Mouse (Mus musculus) lung, postnatal 0 days (tissue): ENCODE measurements around the gene Teddm2. TPM values are rescaled to one million over a fixed set of nuclear protein-coding genes. Genes with fewer than 3 reads are reported as not detected.
A peak's percentile ranks its signal among the peaks of the same experiment; 100 is the strongest.

Source experiments
- ATAC-seq: fragments of 200-750 bp; cut with Nextera tagmentation; 2 replicates; pipeline ENCODE4 v1.8.0; 2017; ENCODE audit warnings: moderate library complexity
- DNase-seq: peaks from one replicate; pipeline ENCODE4 v3.0.0-alpha.2; 2016; ENCODE audit warnings: low spot score
- H3K27ac ChIP-seq: fragments of 300-500 bp; sonication (generic); 2 replicates; pipeline ENCODE4 v1.5.1; 2014; ENCODE audit warnings: antibody characterized with exemption, mild to moderate bottlenecking, low read length, mixed read lengths
- H3K27me3 ChIP-seq: fragments of 300-500 bp; sonication (generic); replicated peaks from 2 replicates; pipeline ENCODE4 v1.6.1; 2014; ENCODE audit warnings: low read length, mixed read lengths; ENCODE audit not compliant: insufficient read depth
- H3K36me3 ChIP-seq: fragments of 300-500 bp; sonication (generic); 2 replicates; pipeline ENCODE4 v1.6.1; 2014; ENCODE audit warnings: low read length, mixed read lengths; ENCODE audit not compliant: insufficient read depth
- H3K4me1 ChIP-seq: fragments of 300-500 bp; sonication (generic); 2 replicates; pipeline ENCODE4 v1.6.1; 2014; ENCODE audit warnings: antibody characterized with exemption, low read depth, low read length, mixed read lengths; ENCODE audit not compliant: insufficient read depth
- H3K4me2 ChIP-seq: fragments of 300-500 bp; sonication (generic); replicated peaks from 2 replicates; pipeline ENCODE4 v1.6.1; 2014; ENCODE audit warnings: low read depth, mild to moderate bottlenecking, low read length, moderate library complexity, mixed read lengths
- H3K4me3 ChIP-seq: fragments of 300-500 bp; sonication (generic); 2 replicates; pipeline ENCODE4 v1.5.1; 2014; ENCODE audit warnings: low read depth, low read length
- H3K9ac ChIP-seq: fragments of 300-500 bp; sonication (generic); replicated peaks from 2 replicates; pipeline ENCODE4 v1.6.1; 2014; ENCODE audit warnings: low read depth, mild to moderate bottlenecking
- H3K9me3 ChIP-seq: fragments of 300-500 bp; sonication (generic); 2 replicates; pipeline ENCODE4 v1.6.1; 2016; ENCODE audit warnings: low read length, mixed read lengths
- CTCF ChIP-seq: IDR thresholded peaks from 2 replicates; pipeline ENCODE4 v1.5.1; 2016; ENCODE audit warnings: antibody characterized with exemption, mild to moderate bottlenecking
- EP300 ChIP-seq: IDR thresholded peaks from 2 replicates; pipeline ENCODE4 v1.6.1; 2016; ENCODE audit warnings: antibody characterized with exemption, mild to moderate bottlenecking, control low read depth
- WGBS: fragments of 180-500 bp; shearing (Covaris S2); extraction: QIAGEN DNeasy Blood & Tissue Kit; methylation state at CpG from one replicate; pipeline ENCODE4 v1.1.7; 2014; 5-methylcytosine and 5-hydroxymethylcytosine counted together
- microRNA-seq: library from miRNA; unstranded; fragments of <30 nt; microRNA quantifications from one replicate; pipeline ENCODE4, GENCODE M21; 2016
- polyA plus RNA-seq: library from polyadenylated mRNA; unstranded; fragments of >200 nt; fragmentation: Nextera tagmentation; extraction: Ambion mirVana; gene quantifications from 2 replicates; pipeline ENCODE4 v1.2.1, GENCODE M21; 2015

Teddm2 gene
- polyA plus RNA-seq, 1 experiment from 2014 or later: 0.98 TPM

DNA sequence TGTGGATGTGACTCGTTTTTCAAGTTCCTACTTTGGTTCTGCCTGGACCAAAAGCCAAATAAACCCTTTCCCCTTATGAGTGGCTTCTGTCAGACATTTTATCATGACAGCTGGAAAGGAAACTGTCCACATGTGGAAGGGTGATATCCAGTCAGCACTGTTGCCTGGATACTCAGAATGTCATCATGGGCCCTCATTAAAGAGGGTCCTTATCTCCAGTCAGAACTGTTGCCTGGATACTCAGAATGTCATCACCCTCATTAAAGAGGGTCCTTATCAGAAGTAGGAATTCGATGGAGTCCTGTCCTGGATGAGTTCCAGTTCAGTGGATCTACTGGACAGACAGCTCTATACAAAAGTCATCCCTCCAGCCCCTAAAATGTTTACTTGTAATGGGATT is 85.8 kb downstream of the Teddm2 start:
- Histone ChIP-seq H3K4me2 (no peak overlapping the region), H3K4me3 (no peak overlapping the region), H3K27me3 (no peaks in the 10 kb centered on the region), H3K9me3 (no peaks in the 10 kb centered on the region), H3K9ac (no peak overlapping the region), H3K27ac (no peak overlapping the region), H3K36me3 (no peaks in the 10 kb centered on the region), H3K4me1 (no peaks in the 10 kb centered on the region)
- no peak for DNase-seq
- no peak for ATAC-seq
- TF ChIP-seq EP300: no peak
- no peak for TF ChIP-seq CTCF
- WGBS: 7% methylated on average over 2 of the region's 2 CpGs

DNA sequence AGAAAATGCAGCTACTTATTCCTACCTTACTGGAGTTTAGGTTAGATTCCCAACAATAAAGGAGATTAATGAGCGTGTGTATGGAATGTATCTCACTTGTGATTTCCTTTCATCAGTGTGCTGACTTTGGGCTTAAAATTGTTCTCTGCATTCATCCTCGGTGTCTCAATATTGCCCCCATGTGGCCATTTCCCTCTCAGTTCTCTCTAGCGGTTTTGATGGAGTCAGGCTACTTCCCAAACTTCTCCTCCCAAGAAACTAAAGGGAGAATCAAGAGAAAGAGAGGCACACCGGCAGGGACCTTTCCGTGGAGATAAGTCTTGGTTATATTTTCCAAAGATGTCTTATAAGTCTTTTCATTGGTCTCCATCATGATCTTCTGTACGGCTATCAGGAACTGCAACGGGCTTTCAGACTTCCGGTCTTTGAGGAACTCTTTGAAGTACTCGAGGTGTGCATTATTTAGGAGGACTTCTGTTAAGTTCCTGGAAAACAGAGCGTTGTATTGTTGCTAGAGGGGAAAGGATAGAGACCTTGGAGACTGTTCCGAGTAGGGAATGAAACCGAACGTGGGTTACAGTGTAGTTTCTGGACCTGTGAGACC is 92.5 kb downstream of the Teddm2 start:
- no peak overlapping the region for H3K4me3 ChIP-seq
- DNase-seq: peak; percentile 81
- 42% methylated on average over 13 of the region's 13 CpGs for WGBS
- TF ChIP-seq CTCF: peak; percentile 84
- TF ChIP-seq EP300: no peak
- H3K4me2 ChIP-seq: no peak overlapping the region
- H3K4me1 ChIP-seq: no peaks in the 10 kb centered on the region; the same call in 1 of the 2 replicates
- H3K27ac ChIP-seq: no peak overlapping the region
- ATAC-seq: no peak; the same call in 1 of the 2 replicates
- H3K9me3 ChIP-seq: no peaks in the 10 kb centered on the region
- no peak overlapping the region for H3K9ac ChIP-seq
- H3K36me3 ChIP-seq: no peaks in the 10 kb centered on the region
- H3K27me3 ChIP-seq: no peaks in the 10 kb centered on the region

- Histone ChIP-seq H3K36me3 (no peaks in the 10 kb centered on the region), H3K9me3 (no peaks in the 10 kb centered on the region), H3K4me2 (no peak overlapping the region), H3K27ac (peak overlapping the region; percentile 1; the same call in 1 of the 2 replicates), H3K27me3 (no peaks in the 10 kb centered on the region), H3K4me1 (peaks cover 5% of the 10 kb centered on the region; the same call in 1 of the 2 replicates), H3K9ac (no peak overlapping the region), H3K4me3 (no peak overlapping the region)
- ATAC-seq: no peak
- 79% methylated on average over 8 of the region's 8 CpGs for WGBS
- DNase-seq: no peak
- TF ChIP-seq CTCF (no peak), EP300 (no peak)
These were observed 96.5 kb downstream of the Teddm2 start for GRCm38 (mm10) chr1:153803530-153803929.

DNA sequence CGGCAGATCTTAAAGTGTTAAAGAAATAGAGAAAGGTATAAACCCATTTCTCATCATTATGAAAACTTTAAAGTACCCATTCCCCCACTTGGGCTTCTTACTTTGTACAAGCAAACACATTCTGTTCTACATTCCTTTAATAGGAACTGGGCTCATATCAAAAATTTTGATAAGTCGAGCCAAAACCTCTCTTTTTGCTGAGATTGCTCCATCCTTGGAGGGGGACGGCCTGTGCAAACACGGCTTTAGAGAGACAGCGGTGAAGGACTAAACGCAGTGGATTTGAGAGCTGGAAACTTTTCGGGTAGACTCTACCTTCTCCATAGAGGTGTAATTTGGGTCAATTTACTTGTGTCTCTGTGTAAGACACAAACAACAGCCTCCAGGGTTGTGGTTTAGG is 97.3 kb downstream of the Teddm2 start:
- DNase-seq: peak; percentile 75
- Histone ChIP-seq H3K4me1 (peaks cover 5% of the 10 kb centered on the region; the same call in 1 of the 2 replicates), H3K4me3 (no peak overlapping the region), H3K4me2 (no peak overlapping the region; the same call in 1 of the 2 replicates), H3K36me3 (no peaks in the 10 kb centered on the region), H3K27ac (peak overlapping the region; percentile 60), H3K9me3 (no peaks in the 10 kb centered on the region), H3K9ac (no peak overlapping the region), H3K27me3 (no peaks in the 10 kb centered on the region)
- peak; percentile 33; the same call in 1 of the 2 replicates for ATAC-seq
- TF ChIP-seq CTCF (no peak), EP300 (no peak)
- 40% methylated on average over 7 of the region's 7 CpGs for WGBS

Small RNAs within 50 kb of the gene (microRNA-seq; reads per million reads assigned to microRNA genes)
- 7.1 reads per million, percentile 18 among the genes with 10 or more reads in this experiment for gene Mir8114

Other genes with a start within 250 kb of the Teddm2 start
- 0.12 and 0.14 TPM in 2 replicates for gene Rgs8, start 247.2 kb downstream of the Teddm2 start, polyA plus RNA-seq
- gene Rgs16, start 159.9 kb downstream of the Teddm2 start, polyA plus RNA-seq: 3.8 and 8.4 TPM in 2 replicates
- 13.1 and 16.6 TPM in 2 replicates for gene Rnasel, start 150.8 kb downstream of the Teddm2 start, polyA plus RNA-seq
- 0.07 and 0.10 TPM in 2 replicates for gene Rgsl1, start 56.1 kb downstream of the Teddm2 start, polyA plus RNA-seq
- gene Teddm1b, start 25.9 kb downstream of the Teddm2 start, polyA plus RNA-seq: 0.07 and 0.11 TPM in 2 replicates
- not detected in 2 replicates for gene Teddm1a, start 8.5 kb downstream of the Teddm2 start, polyA plus RNA-seq
- 179 and 283 TPM in 2 replicates for gene Glul, start 284 bp downstream of the Teddm2 start, polyA plus RNA-seq